Mouse (Mus musculus) MN1 (cell line): ENCODE results near the gene Ndufa11.

Source experiments
- DNase-seq: peaks from one replicate; pipeline ENCODE4 v3.0.0-alpha.2; 2016; ENCODE audit warnings: low spot score

Ndufa11 gene

DNA sequence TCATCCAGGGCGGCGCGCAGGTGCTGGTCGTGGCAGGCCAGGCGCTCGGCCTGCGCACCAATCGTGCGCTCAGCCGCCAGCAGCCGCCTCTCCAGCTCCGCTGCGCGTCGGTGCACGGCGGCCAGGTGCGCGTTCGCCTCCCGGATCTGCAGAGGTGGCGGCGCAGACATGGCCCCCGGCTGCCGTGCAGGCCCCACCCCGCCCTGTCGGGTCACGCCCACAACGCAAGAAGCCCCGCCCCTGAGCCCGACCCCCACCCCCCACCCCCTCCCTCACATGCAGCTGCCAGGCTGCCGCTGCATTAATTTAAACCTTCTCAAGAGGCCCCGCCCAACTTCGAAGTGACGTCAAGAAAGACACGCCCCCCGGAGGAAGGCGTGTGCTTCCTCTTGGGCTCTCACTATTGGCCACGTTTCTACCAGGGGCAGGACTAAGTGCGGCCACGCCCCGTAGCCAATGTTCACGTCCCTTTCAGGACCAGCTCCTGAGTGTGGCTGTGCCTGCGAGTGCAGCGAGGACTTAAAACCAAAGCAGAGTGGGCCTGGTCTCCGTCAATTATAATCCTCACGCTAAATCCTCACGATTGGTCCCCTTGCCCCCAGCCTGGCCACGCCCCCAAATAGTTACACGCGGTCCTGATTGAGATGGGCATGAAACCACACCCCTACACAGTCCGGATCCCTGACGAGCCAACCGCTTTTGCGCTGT lies 758 bp upstream of the Ndufa11 start:
- peak; percentile 100 for DNase-seq

DNA sequence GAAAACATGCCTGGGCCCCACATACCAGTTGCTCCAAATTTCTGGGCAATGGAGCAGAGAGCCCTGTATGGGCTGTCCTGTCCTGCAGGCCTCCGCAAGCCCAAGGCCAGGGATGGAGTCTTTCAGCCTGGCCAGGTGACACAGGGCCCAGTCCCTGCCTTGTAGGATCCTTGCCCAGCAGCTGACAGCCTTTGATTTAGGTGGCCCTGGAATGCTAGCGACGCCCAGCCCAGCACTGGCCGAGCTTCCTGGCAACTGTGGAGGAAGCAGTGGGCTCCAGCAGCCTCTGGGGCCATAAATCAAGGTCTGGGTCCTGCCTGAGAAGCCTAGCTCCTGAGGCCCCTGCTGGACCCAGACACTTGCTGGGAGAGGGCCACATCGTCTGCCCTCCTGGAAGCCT lies 4.9 kb downstream of the Ndufa11 start:
- DNase-seq = peak; percentile 60

DNA sequence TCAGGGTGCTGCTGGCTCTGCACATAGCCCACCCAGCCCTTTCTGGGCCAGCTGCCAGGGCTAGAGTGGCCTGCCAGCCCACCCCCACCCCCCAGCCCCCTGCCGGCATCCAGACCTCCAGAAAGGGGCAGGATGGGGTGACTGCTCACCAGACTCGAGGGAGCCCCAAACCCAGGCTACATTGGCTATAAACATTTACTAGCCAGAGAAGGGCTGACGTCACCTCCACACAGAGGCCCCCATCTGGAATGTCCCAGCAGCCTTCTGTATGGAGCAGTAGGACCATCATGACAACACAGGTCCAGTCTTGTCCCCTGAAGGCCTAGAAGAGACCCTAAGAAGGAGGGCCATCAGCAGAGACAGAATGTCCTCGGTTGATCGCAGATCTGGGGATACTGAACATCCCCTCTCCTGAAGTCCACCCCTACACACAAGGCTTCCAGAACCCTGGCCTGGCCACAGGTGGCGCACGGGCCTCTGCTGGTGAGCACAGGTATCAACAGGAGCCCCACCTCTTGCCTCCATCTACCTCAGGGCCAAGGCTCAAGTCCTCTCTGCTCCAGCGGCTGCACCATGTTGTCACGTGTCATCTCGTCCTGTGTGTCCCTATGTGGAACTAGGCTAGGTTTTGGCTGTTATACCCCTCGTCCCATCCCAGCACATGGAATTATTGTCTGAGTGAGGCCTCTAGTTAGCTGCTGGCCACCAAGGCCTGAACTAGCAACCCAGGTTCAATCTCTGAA lies 6.0 kb downstream of the Ndufa11 start:
- no peak for DNase-seq

DNA sequence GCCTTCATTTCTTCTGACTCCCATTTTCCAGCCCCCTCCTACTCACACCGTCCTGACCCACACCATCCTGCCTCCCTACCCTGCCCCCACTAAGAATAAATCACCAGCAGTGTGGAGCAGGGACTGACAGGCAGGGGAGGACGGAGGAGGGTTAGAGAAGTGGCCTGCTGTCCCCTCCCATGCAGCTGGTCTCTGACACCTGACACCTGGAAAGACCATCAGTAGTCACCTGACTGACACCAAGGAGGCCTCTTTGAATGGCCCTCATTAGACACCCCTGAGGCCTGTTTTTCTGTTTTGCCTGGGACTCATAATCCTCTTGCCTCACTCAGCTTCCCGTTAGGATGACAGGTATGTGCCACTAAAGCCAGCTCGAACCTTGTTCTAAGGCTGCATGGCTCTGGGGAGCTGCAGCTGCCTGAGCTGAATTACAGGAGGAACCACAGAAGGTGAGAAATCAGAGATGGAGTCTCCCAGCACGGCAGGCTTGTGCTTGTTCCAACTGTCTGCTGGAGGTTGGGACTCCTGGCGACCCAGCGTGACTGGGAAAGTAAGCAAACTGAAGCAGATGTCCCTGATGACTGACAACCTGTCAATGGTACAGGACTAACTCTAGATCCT lies 9.6 kb downstream of the Ndufa11 start:
- no peak for DNase-seq

DNA sequence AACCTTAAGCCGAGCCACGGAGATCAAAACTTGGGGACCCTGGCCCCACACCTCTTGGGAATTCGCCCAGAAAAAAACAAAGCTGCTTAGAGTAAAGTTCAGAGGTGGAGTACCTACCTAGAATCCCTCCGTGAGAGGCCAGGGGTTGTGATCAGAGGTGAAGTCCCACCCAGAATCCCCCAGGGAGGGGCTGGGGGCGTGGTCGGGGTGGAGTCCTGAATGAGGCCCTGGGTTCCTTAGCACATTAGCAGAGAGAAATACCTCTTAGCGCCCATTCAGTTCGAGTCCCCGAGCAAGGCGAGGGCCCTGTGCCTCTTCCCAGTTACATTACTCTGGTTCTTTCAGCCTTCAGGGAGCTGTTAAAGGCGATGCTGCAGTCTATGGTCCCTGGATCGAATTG lies 10.1 kb downstream of the Ndufa11 start:
- no peak for DNase-seq

DNA sequence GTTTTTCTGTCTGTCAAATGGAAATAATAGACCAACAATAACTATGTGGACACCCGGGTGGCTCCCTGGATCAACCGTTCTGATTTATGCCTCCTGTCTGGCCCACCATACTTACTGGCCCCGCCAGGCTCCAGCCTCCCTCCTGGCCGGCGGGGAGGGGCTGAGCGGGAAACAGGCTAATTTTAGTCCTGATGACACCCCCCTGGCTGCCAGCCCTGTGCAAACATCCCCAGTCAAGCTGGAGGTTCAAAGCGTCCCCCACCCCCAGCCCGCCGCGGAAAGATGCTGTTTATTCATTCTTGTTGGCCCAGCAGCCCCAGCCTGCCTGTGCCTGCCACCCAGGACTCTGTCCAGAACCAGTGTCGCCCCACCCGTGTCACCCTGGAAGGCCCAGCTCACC lies 10.6 kb downstream of the Ndufa11 start:
- no peak for DNase-seq

DNA sequence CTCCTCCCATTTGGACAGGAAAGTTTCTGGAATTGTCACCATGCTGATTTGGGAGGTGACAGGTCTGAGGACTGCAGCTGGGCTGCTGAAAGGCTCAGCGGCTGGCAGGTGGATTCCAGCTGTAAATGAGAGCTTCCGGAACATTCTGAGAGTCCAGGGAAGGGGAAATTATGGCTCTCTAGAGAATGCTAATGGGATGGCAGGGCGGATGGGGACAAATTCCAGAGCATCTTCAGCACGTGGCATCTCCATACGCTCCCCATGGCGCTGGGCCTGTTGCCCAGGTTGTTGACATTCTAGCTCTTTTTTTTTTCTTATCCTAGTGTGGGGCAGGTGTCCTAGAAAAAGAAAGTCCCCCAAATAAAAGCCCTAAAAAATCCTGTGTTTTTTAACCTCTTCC lies 11.6 kb downstream of the Ndufa11 start:
- DNase-seq = no peak

DNA sequence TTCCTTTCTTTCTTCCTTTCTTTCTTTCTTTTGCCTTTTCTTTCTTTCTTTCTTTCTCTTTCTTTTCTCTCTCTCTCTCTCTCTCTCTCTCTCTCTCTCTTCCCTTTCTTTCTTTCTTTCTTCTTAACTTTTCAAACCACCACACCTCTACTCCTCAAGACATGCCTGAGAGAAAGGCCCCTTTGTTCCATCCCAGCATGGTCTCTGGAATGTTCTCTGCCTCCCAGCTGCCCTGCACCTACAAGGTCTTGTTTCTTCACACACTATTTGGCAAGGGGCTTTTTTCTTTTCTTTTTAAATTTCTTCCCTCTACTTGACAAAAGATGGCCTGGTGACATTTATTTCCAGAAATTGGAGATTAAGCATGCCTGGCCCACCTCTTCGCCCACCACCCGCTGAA lies 12.1 kb downstream of the Ndufa11 start:
- DNase-seq = no peak

DNA sequence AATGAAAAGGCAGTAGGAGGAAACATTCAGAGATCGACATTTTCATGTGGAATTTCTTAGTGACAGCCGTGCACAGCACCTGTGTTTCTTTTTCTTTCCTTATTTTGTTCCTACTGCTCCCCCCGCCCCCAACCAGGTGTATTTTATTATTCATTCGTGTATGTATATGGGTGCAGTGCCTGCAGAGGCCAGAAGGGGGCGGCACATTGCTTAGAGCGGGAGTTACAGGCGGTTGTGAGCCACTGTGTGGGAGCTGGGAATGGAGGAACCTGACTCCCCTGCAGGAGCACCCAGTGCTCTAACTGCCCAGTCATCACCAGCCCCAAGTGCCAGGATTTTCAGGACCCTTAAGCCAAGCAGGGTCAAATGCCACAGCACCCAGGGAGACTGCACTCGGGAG lies 19.0 kb downstream of the Ndufa11 start:
- no peak for DNase-seq

DNA sequence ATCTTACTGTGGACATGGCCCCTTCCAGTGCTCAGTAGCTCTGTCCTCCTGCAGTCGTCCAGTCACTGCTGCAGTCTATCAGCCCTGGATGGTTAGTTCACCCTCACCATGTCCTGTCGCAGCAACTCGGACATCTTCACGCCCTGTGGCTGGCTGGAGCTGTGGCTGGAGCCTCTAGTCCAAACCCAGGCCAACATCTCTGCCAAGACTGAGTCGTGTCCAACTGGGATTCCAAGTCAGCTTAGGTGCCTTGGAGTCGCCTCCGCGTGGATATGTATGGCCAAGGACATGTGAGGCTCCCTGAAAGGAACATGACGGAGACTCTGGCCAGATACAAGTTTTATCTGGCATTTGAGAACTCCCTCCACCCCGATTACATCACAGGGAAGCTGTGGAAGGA lies 20.7 kb downstream of the Ndufa11 start:
- no peak for DNase-seq

DNA sequence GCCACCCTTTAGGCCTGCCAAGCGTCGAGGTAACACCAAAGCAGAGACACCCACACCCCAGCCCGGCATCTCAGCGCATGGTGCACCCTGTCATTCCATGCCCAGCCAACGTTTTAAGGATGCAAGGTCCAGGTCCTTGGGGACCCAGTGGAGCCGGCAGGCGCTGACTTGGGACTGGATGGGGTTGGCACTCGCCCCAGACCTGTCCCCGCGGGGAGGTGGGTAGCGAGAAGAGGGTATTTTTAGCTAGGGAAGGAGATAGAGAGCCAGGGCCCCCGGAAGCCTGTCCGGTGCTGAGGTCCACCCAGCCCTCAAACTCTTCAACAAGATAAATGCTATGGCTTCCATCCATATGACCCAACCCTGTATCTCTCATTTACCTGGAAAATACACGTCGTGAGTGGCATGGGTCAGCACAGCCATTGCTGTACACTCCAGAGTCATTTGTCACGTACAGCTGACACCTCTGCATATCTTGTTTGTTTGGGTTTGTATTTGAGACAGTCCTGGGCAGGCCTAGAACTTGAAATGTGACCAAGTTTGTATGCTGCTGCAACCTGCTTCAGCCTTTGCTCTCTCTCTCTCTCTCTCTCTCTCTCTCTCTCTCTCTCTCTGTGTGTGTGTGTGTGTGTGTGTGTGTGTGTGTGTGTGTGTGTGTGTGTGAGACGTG lies 22.7 kb downstream of the Ndufa11 start:
- DNase-seq = no peak

DNA sequence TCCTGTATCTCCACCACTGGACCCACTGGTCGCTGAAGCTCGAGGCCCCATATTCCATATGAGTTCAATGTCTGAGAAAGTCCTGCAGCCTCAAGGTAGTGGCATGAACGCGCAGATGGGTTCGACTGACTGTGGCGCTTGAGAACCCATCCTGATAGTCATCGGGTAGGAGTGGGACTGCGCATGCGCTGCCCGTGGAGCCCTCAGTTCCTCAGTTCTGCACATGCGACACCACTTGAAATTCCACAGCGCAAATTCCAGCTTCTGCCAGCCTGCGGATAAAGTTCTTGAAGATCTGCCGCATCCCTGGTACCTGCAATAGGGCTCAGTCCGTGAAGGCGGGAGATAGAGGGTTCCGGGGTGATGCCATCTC lies 23.2 kb downstream of the Ndufa11 start:
- no peak for DNase-seq

DNA sequence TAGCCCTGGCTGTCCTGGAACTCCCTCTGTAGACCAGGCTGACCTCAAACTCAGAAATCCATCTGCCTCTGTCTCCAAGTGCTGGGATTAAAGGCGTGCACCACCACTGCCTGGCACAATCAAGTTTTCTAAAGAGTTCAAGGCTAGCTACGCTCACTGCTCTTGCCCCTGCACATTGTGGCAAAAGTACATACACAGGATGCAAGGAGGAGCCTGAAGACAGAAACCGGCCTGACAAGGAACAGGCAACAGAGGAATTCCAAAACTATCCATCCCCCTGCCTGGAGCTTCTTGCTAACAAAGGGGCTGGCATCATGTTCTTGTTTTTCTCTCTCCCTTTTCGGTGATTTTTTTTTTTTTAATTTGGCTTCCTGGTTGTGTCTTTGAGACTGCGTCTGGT lies 26.6 kb downstream of the Ndufa11 start:
- DNase-seq = no peak

DNA sequence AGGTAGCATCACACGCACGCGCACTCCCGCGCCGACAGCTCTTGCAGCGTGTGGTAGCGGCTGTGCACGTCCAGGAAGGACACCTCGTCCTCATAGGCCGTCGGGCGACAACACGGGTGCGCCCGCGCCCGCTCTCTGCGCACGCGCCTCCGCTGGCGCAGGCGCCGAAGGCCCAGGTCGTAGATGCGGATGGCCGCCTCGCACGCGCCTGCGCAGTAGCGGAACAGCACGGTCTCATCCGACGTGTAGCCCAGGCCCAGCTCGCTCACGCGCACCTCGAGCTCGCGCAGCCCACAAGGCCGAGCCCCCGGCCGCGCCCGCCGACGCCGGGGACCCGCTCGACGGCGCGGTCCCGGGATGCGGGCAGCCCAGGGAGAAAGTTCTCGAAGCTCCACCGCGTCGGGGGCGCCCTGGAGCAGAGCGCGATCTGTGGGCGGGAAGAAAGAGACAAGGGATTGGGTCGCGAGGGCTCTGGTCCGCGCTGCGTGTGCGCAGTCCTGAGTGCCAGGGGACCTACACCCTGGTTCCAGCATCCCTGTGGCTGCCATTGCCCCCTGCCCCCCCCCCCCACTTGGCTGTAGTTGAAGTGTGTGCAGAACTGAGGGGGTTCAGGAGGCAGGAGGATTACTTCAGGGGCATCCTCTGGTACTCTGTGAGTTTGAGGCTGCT lies 34.0 kb downstream of the Ndufa11 start:
- no peak for DNase-seq

DNA sequence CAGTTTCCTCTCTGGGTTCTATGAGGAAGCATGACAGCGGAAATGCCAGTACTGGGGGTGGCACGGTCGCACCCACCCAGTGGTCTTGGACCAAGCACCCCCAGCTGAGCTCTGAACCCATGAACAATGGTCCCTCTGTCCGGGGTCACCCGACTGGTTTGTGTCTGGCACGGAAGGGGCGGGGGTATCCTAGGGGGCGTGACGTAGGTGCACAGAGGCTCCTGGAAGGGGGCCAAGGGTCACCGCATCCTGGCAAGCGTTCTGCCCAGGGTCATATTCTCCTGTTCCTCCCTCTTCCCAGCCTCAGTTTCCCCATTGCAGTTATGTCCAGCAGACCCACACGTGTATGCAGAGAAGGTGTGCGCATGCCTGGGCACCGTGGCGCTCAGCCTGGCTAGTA lies 35.9 kb downstream of the Ndufa11 start:
- DNase-seq = no peak

DNA sequence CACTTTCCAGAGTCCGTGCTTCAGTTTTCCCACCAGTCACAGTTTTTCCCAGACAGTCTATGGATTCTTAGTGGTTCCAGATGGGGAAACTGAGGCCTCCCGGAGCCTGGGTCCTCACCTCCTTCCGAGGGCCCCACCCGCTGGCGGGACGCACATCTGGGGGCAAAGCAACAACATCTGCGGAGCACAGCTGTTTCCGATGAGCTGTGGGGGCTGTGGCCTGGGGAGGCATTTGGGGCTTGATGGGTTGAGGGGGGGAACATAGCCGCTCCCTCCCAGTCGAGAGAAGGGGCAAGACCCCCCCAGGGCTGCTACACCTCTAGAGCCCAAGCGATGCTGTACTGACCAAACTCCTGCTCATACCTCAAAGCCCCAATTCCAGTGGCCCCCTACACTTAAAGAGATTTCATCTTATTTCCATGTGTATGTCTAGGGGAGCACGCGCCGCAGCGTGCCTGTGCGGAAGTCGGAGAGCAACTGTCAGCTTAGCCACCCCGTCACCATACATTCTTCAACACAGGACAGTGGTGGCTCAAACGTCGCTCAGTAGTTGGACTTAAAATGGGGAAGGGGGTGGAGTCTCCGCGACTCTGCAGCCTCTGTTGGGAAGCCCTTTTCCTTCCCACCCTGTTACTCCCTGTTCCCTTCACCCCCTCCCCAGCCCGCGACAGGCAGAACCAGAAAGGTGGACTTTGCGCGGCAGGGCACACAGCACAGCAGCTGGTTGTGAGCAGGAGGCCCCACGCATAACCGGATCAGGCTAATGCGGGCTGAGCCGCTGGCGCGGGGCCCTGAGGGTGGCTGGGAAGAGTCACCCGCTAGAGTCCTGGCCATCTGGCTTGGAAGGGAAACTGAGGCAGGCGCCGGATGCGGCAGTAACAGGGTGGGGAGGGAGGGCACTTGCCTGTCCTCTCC lies 37.0 kb downstream of the Ndufa11 start:
- DNase-seq = no peak

DNA sequence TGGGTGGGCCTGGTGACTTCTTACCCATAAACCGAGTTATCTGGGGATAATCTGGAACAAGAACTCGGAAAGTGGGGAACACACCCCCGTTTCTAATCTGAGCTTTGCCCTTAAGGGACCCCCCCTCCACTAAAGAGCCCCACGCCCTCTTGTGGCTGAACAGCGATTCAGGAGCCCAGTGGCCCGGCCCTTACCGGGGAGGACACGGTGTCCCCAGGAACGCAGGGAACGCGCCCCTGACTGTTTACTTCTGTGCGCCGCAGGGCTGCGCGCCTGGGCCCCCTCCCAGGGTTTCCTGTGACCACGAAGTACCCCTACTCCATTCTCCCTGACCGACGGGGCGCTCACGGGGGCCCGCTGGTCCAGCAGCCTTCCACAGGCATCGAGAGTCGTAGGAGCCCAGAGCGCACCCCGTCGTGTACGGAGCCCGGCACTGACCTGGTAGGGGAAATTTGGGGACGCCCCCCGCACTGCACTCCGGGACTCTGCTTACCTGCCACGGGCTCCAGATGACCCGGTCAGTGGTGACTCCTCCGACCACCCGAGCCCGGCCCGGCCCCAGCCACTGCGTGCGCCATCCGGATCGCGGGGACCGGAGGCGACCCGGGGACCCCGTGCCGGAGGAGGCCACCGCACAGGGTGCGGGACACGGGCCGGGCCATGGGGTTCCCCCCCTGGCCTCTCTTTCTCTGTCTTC lies 39.3 kb downstream of the Ndufa11 start:
- no peak for DNase-seq

DNA sequence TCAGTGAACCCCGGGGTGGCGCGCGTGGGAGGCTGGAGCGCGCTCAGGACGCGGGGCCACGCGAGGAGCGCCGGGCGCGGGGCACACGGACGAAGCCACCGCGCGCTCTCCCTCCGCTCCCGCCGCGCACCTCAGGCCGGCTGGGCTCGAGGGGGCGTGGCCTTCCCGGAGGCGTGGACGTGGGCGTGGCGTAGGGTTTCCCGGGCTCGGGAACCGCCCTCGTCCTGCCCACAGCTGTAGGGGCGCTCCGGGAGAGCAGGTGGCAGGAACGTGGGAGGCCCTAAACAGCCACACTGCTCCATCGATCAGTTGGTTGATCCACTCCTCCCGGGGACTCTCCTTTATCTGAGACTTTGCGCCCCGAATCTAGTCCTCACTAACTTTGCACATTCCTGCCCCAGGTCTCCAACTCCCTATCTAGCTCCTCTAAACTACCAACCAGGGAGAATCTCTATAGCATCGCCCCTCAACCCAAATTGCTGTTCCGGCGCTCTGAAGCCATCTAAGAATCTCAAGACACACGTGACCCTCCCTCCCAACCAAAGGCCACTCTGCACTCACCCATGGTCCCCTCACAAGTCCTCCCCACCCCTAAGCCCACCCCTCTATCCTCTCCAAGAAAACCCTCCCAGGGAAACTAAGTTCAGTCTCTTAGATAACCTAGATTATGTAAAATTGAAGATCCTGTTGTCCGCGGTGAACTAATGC lies 40.0 kb downstream of the Ndufa11 start, which contains the start of gene Nrtn:
Gene Nrtn, minus strand, starts transcription at position 115 of the 708 bp plus-strand sequence.
- DNase-seq = peak; percentile 42

DNA sequence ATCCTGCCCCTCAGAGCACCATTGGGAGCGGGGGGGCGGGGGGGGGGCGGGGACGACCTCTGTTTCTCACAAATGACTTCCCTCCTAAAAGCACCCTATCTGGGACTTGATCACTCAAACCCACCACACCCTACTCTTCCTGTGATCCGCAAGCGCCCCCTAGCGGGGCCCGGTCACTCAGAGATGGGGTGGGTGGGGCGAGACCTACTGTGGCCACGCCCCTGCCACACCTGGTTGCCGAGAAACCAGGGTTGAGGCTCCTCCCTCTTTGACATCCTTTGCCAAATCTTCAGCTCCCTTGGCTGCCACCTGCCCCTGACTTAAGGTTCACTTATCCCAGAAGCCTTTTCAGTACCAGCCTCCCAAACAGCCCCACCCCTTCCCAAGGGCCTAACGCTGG lies 40.6 kb downstream of the Ndufa11 start:
- DNase-seq = peak; percentile 46

DNA sequence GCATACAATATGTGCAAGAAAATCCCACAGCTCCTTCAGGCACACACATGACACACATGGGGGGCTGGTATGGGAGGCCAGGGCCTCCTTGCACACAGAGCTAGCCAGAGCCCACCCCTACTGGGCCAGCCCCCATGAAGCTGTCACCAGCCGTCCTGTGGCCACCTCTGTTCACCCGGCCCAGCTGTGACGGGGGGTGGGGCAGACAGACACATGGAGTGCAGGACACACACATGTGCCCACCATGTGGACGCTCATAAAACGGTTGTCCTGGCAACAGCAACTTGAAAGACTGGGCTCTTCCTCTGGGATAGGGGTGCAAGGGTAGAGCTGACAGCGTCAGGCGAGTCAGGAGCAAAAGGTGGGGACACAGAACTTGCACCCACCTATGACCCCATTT lies 41.7 kb downstream of the Ndufa11 start:
- DNase-seq = no peak
